Mouse (Mus musculus) stomach, embryonic 15.5 days (tissue): ENCODE data around the gene Ltbp1. TPM values are rescaled to one million over a fixed set of nuclear protein-coding genes. Genes with fewer than 3 reads are reported as not detected.

Experiments
- ATAC-seq: fragments of 200-750 bp; cut with Nextera tagmentation; 2 replicates; pipeline ENCODE4 v1.8.0; 2017; ENCODE audit warnings: low read depth, moderate number of reproducible peaks, moderate TSS enrichment; ENCODE audit not compliant: insufficient read depth, low FRiP score
- H3K27ac ChIP-seq: fragments of 300-500 bp; sonication (generic); 2 replicates; pipeline ENCODE4 v1.5.1; 2015; ENCODE audit warnings: mild to moderate bottlenecking, inconsistent platforms
- H3K27me3 ChIP-seq: fragments of 300-500 bp; sonication (generic); replicated peaks from 2 replicates; pipeline ENCODE4 v1.6.1; 2015; ENCODE audit warnings: inconsistent platforms
- H3K36me3 ChIP-seq: fragments of 300-500 bp; sonication (generic); 2 replicates; pipeline ENCODE4 v1.6.1; 2015; ENCODE audit warnings: inconsistent platforms
- H3K4me1 ChIP-seq: fragments of 300-500 bp; sonication (generic); 2 replicates; pipeline ENCODE4 v1.6.1; 2015; ENCODE audit warnings: inconsistent platforms
- H3K4me2 ChIP-seq: fragments of 300-500 bp; sonication (generic); 2 replicates; pipeline ENCODE4 v1.6.1; 2015; ENCODE audit warnings: mild to moderate bottlenecking, inconsistent platforms
- H3K4me3 ChIP-seq: fragments of 300-500 bp; sonication (generic); replicated peaks from 2 replicates; pipeline ENCODE4 v1.5.1; 2015; ENCODE audit warnings: inconsistent platforms
- H3K9ac ChIP-seq: fragments of 300-500 bp; sonication (generic); 2 replicates; pipeline ENCODE4 v1.6.1; 2015; ENCODE audit warnings: inconsistent platforms
- H3K9me3 ChIP-seq: fragments of 300-500 bp; sonication (generic); 2 replicates; pipeline ENCODE4 v1.6.1; 2016; ENCODE audit warnings: inconsistent platforms
- WGBS: fragments of 180-500 bp; shearing (Covaris S2); methylation state at CpG from one replicate; pipeline ENCODE4 v1.1.7; 2015; 5-methylcytosine and 5-hydroxymethylcytosine counted together
- polyA plus RNA-seq: library from polyadenylated mRNA; unstranded; fragments of >200 nt; fragmentation: Nextera tagmentation; extraction: Ambion mirVana; gene quantifications from 2 replicates; pipeline ENCODE4 v1.2.1, GENCODE M21; 2015

Ltbp1 gene
- polyA plus RNA-seq, 1 experiment from 2014 or later: 26.1 TPM

- H3K27me3 ChIP-seq: no peaks in the 10 kb centered on the region
- no peak overlapping the region for H3K4me2 ChIP-seq
- H3K4me1 ChIP-seq: no peaks in the 10 kb centered on the region
- WGBS: 42% methylated on average over 9 of the region's 9 CpGs
- H3K9ac ChIP-seq: no peak overlapping the region
- H3K9me3 ChIP-seq: no peaks in the 10 kb centered on the region
- H3K27ac ChIP-seq: peak overlapping the region; percentile 3
- no peaks in the 10 kb centered on the region for H3K36me3 ChIP-seq
- ATAC-seq: no peak
- H3K4me3 ChIP-seq: no peak overlapping the region
Measured at GRCm38 (mm10) chr17:75284876-75285708, 279.7 kb downstream of the Ltbp1 start.

- 0 out of 2 replicates have a peak, but pooled peaks cover 1% of the 10 kb centered on the region for H3K36me3 ChIP-seq
- H3K27ac ChIP-seq: no peak overlapping the region
- H3K9me3 ChIP-seq: no peaks in the 10 kb centered on the region
- H3K4me1 ChIP-seq: no peaks in the 10 kb centered on the region
- no peak for ATAC-seq
- H3K4me2 ChIP-seq: no peak overlapping the region
- WGBS: 69% methylated on average over 3 of the region's 3 CpGs
- no peaks in the 10 kb centered on the region for H3K27me3 ChIP-seq
- no peak overlapping the region for H3K9ac ChIP-seq
- H3K4me3 ChIP-seq: no peak overlapping the region
Measured at GRCm38 (mm10) chr17:75292986-75293385, 287.6 kb downstream of the Ltbp1 start.

GRCm38 (mm10) chr17:75293725-75294124 is 288.4 kb downstream of the Ltbp1 start:
- H3K27me3 ChIP-seq: no peaks in the 10 kb centered on the region
- H3K9me3 ChIP-seq: no peaks in the 10 kb centered on the region
- no peak for ATAC-seq
- H3K9ac ChIP-seq: no peak overlapping the region
- 0 out of 2 replicates have a peak, but pooled peaks cover 4% of the 10 kb centered on the region for H3K36me3 ChIP-seq
- no peaks in the 10 kb centered on the region for H3K4me1 ChIP-seq
- 72% methylated on average over 3 of the region's 3 CpGs for WGBS
- no peak overlapping the region for H3K4me2 ChIP-seq
- no peak overlapping the region for H3K4me3 ChIP-seq
- no peak overlapping the region for H3K27ac ChIP-seq

GRCm38 (mm10) chr17:75300908-75301307 is 295.5 kb downstream of the Ltbp1 start:
- Histone ChIP-seq H3K9ac (no peak overlapping the region), H3K27ac (no peak overlapping the region), H3K4me1 (no peaks in the 10 kb centered on the region), H3K9me3 (no peaks in the 10 kb centered on the region), H3K4me2 (no peak overlapping the region), H3K36me3 (0 out of 2 replicates have a peak, but pooled peaks cover 4% of the 10 kb centered on the region), H3K27me3 (no peaks in the 10 kb centered on the region), H3K4me3 (no peak overlapping the region)
- ATAC-seq: no peak
- WGBS: 83% methylated on average over 4 of the region's 4 CpGs

- WGBS: 66% methylated on average over 1 of the region's 1 CpGs
- no peak for ATAC-seq
- no peak overlapping the region for H3K4me3 ChIP-seq
- H3K9ac ChIP-seq: no peak overlapping the region
- no peaks in the 10 kb centered on the region for H3K27me3 ChIP-seq
- no peaks in the 10 kb centered on the region for H3K9me3 ChIP-seq
- H3K36me3 ChIP-seq: no peaks in the 10 kb centered on the region
- no peaks in the 10 kb centered on the region for H3K4me1 ChIP-seq
- H3K4me2 ChIP-seq: no peak overlapping the region
- H3K27ac ChIP-seq: no peak overlapping the region
Measured at GRCm38 (mm10) chr17:75304807-75305420, 299.5 kb downstream of the Ltbp1 start.

- WGBS: 87% methylated on average over 1 of the region's 1 CpGs
- H3K4me2 ChIP-seq: no peak overlapping the region
- no peaks in the 10 kb centered on the region for H3K36me3 ChIP-seq
- H3K9me3 ChIP-seq: no peaks in the 10 kb centered on the region
- no peaks in the 10 kb centered on the region for H3K4me1 ChIP-seq
- H3K4me3 ChIP-seq: no peak overlapping the region
- no peaks in the 10 kb centered on the region for H3K27me3 ChIP-seq
- H3K27ac ChIP-seq: no peak overlapping the region
- ATAC-seq: no peak
- no peak overlapping the region for H3K9ac ChIP-seq
Measured at GRCm38 (mm10) chr17:75305714-75306113, 300.3 kb downstream of the Ltbp1 start.

- WGBS: 42% methylated on average over 18 of the region's 18 CpGs
- Histone ChIP-seq H3K4me1 (no peaks in the 10 kb centered on the region), H3K9me3 (no peaks in the 10 kb centered on the region), H3K27ac (peak overlapping the region; percentile 36; the same call in 1 of the 2 replicates), H3K4me2 (peak overlapping the region; percentile 26), H3K36me3 (no peaks in the 10 kb centered on the region), H3K9ac (no peak overlapping the region), H3K27me3 (no peaks in the 10 kb centered on the region), H3K4me3 (no peak overlapping the region)
- no peak for ATAC-seq
Measured at GRCm38 (mm10) chr17:75307070-75308011, 302.0 kb downstream of the Ltbp1 start.

- H3K27me3 ChIP-seq: no peaks in the 10 kb centered on the region
- no peak overlapping the region for H3K4me3 ChIP-seq
- H3K4me2 ChIP-seq: no peak overlapping the region
- H3K9me3 ChIP-seq: no peaks in the 10 kb centered on the region
- no peaks in the 10 kb centered on the region for H3K36me3 ChIP-seq
- H3K27ac ChIP-seq: no peak overlapping the region
- ATAC-seq: no peak
- H3K9ac ChIP-seq: no peak overlapping the region
- WGBS: 66% methylated on average over 4 of the region's 4 CpGs
- H3K4me1 ChIP-seq: no peaks in the 10 kb centered on the region
Measured at GRCm38 (mm10) chr17:75317106-75317505, 311.7 kb downstream of the Ltbp1 start.

- no peaks in the 10 kb centered on the region for H3K27me3 ChIP-seq
- H3K27ac ChIP-seq: no peak overlapping the region
- H3K9me3 ChIP-seq: no peaks in the 10 kb centered on the region
- H3K4me3 ChIP-seq: no peak overlapping the region
- no peak for ATAC-seq
- no peaks in the 10 kb centered on the region for H3K36me3 ChIP-seq
- H3K4me1 ChIP-seq: no peaks in the 10 kb centered on the region
- no peak overlapping the region for H3K4me2 ChIP-seq
- H3K9ac ChIP-seq: no peak overlapping the region
- 88% methylated on average over 5 of the region's 5 CpGs for WGBS
Measured at GRCm38 (mm10) chr17:75323229-75323628, 317.9 kb downstream of the Ltbp1 start.

GRCm38 (mm10) chr17:75323766-75324165 is 318.4 kb downstream of the Ltbp1 start:
- Histone ChIP-seq H3K27ac (no peak overlapping the region), H3K4me1 (no peaks in the 10 kb centered on the region), H3K9me3 (no peaks in the 10 kb centered on the region), H3K4me3 (no peak overlapping the region), H3K36me3 (no peaks in the 10 kb centered on the region), H3K4me2 (no peak overlapping the region), H3K27me3 (no peaks in the 10 kb centered on the region), H3K9ac (no peak overlapping the region)
- ATAC-seq: no peak
- WGBS: 91% methylated on average over 10 of the region's 10 CpGs

GRCm38 (mm10) chr17:75328102-75328639 is 322.8 kb downstream of the Ltbp1 start:
- no peak for ATAC-seq
- H3K9me3 ChIP-seq: no peaks in the 10 kb centered on the region
- H3K27ac ChIP-seq: no peak overlapping the region
- H3K36me3 ChIP-seq: no peaks in the 10 kb centered on the region
- H3K4me3 ChIP-seq: no peak overlapping the region
- H3K27me3 ChIP-seq: no peaks in the 10 kb centered on the region
- no peak overlapping the region for H3K9ac ChIP-seq
- 71% methylated on average over 10 of the region's 10 CpGs for WGBS
- no peaks in the 10 kb centered on the region for H3K4me1 ChIP-seq
- H3K4me2 ChIP-seq: no peak overlapping the region
